Mouse (Mus musculus) retina, embryonic 14.5 days (tissue): ENCODE data around the gene Mtx1.
"Not testable (repeated sequence)": the region's sequence is repeated elsewhere in the genome, so short reads cannot be mapped to it uniquely, and the experiment has no call there.

Source experiments
- DNase-seq: peaks from one replicate; pipeline ENCODE4 v3.0.0-alpha.2; 2015; ENCODE audit warnings: low spot score

Mtx1 gene

GRCm38 (mm10) chr3:89183058-89183958 is 43.6 kb downstream of the Mtx1 start, which contains the start of gene Fam189b:
Gene Fam189b, plus strand, starts transcription at chr3:89183143.
- DNase-seq = peak; percentile 86

- no peak for DNase-seq
Observed at GRCm38 (mm10) chr3:89182531-89183057, 44.3 kb downstream of the Mtx1 start.

DNA sequence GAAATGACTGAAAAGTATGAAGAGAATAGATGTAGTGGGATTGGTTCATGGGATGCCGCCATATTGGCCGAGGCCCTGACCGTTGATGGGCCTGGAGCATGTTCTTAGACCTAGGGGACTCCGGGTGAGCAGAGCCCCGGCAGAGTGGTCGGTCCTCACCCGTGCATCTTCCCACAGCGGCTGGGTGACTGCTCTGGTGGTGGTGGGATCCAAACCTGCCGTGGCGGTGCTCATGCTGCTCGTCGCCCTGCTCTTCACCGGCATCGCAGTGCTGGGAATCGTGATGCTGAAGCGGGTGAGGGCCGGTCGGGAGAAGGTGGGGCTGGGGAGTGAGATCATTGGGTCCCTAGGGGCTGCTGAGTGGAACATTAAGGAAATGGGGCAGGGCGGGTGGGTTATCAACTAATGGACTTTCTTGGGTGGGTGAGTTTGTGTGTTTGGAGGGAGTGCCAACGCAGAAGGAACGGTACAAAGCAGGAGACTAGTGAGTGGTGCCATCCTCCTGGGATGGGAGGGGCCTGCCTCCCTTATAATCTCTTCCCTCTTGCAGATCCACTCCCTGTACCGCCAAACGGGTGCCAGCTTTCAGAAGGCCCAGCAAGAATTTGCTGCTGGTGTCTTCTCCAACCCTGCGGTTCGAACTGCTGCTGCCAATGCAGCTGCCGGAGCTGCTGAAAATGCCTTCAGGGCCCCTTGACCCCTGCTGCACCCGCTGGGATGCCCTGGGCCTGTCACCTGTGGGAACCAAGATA is 45.0 kb downstream of the Mtx1 start:
- DNase-seq = no peak

GRCm38 (mm10) chr3:89179056-89179455 is 47.8 kb downstream of the Mtx1 start:
- DNase-seq = no peak

- DNase-seq = no peak
Observed at GRCm38 (mm10) chr3:89178107-89178385, 48.8 kb downstream of the Mtx1 start.

DNA sequence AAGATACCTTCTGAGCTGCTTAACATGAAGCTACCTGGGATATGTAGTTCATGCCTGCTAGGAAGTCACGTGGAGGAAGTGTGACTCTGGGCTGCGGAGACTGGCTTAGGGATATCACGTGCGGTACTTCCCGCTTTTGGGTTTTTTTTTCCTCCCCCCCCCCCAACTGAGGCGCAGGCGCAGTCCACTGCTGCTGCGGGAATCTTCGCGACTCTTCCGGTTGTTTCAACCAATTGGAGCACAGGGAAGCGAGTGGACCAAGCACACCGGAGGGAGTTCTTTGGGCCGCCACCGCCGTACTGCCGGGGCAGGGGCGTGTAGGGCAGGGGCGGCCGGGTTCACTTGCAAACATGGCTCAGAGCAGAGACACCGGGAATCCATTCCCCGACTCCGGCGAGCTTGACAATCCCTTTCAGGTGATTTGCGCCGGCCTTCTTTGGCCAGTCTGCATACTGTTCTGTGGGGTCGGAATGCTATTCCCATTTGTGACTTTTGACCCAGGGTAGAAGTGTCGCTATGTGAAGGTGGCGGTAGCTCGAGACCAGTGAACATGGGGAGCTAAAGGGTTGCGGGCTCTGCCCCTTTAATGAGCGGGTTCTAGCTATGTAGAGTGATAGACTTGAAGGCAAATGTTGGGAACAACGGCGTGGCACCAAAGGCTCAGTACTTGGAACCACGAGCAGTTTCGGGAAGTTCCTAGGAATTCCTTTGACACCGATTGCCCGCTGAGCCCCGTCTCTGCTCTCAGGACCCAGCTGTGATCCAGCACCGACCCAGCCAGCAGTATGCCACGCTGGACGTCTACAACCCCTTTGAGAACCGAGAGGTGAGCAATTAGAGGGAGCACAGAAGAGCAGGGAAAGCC is 49.4 kb downstream of the Mtx1 start, which contains the start of gene Scamp3:
Gene Scamp3, plus strand, starts transcription at position 232 of the 865 bp plus-strand sequence.
- peak; percentile 95 for DNase-seq

GRCm38 (mm10) chr3:89176421-89176820 is 50.5 kb downstream of the Mtx1 start:
- no peak for DNase-seq

DNA sequence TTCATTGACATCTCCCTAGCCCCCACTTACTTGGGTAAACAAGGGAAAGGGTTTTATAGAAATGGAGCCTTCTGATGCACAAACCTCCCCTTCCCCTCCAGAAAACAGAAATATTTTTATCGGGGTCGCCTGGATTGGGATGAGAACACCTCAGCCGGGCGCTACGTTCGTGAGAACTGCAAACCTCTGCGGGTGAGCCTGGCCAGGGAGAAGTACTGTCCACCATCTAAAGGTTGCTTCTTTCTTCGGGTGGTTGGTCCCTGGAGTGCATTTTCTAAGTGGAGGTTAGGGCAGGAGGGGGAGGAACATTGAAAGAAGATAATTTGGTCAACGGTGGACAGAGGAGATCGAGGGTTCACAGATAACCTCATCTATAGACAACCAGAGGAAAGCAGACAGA is 51.3 kb downstream of the Mtx1 start:
- DNase-seq = no peak

DNA sequence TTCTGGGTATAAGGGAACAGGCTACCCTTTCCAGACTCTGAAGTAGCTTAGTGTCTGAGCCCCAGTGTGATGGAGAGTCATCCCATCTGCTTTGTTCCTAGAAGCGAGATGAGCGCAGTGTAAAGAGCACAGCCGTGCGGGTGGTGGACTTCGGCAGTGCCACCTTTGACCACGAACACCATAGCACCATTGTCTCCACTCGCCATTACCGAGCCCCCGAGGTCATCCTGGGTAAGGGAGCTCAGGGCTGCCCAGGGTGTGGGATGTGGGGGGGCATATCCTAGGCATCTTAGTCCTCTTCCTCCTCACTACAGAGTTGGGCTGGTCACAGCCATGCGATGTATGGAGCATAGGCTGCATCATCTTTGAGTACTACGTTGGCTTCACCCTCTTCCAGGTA is 52.0 kb downstream of the Mtx1 start:
- no peak for DNase-seq

DNA sequence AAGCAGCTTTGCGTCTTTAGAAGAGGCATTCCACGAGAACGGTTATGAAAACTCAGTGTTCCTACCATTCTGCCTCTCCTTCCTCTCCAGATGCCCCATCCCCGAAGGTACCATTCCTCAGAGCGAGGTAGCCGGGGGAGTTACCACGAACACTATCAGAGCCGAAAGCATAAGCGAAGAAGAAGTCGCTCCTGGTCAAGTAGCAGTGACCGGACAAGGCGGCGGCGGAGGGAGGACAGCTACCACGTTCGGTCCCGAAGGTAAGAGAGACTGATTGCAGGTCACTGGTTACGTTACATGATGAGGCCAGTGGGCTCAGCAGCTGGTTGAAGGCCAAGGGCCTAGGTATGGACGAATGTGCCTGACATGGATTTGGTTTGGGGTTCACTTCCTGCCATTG is 59.9 kb downstream of the Mtx1 start:
- no peak for DNase-seq

GRCm38 (mm10) chr3:89165268-89165870 is 61.5 kb downstream of the Mtx1 start:
- DNase-seq = no peak

DNA sequence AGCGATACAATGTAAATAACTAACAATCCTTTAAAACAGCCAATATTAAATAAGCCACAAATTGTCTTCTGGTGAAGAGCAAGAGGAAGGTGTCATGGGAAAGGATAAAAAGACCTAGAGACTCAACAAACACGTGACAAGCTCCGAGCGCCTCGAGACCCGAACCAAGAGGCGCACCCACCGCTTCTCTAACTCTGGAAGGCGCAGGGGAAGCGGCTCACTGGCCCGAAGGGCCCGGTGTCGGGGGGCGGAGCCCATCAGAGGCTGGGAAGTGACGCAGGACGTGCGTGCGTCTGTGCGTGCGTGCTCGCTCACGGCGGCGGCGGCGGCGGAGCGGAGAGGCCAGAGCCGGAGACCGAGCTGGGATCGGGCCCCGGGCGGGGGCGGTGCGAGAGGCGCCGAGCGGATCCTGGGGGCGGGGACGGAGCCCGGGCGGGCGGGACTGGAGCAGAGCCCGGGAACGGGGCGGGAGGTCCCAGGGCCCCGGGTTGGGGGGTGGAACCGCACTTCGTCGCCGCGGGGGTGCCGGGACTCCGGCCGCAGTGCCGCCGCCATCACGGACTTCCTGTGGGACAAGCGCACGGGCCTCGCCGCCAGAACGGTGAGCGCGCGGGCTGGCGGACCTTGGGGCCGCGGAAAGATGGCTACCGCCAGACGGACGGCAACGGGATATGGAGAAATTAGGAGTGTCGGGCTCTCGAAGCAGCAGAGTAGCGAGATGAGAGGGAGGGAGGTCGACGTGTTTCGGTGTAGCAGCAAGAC is 62.2 kb downstream of the Mtx1 start, which contains the start of gene Clk2:
Gene Clk2, plus strand, starts transcription at position 290 of the 762 bp plus-strand sequence.
- DNase-seq = peak; percentile 93

- DNase-seq = no peak
Observed at GRCm38 (mm10) chr3:89163643-89164245, 63.1 kb downstream of the Mtx1 start.

- DNase-seq = no peak
Observed at GRCm38 (mm10) chr3:89163123-89163522, 63.8 kb downstream of the Mtx1 start.

GRCm38 (mm10) chr3:89161786-89162185 is 65.1 kb downstream of the Mtx1 start:
- no peak for DNase-seq

- DNase-seq = not testable (repeated sequence)
Observed at GRCm38 (mm10) chr3:89161207-89161606, 65.7 kb downstream of the Mtx1 start.

GRCm38 (mm10) chr3:89159616-89160344 is 67.1 kb downstream of the Mtx1 start, which contains the start of gene Hcn3:
Gene Hcn3, minus strand, starts transcription at chr3:89160196.
- peak; percentile 88 for DNase-seq

DNA sequence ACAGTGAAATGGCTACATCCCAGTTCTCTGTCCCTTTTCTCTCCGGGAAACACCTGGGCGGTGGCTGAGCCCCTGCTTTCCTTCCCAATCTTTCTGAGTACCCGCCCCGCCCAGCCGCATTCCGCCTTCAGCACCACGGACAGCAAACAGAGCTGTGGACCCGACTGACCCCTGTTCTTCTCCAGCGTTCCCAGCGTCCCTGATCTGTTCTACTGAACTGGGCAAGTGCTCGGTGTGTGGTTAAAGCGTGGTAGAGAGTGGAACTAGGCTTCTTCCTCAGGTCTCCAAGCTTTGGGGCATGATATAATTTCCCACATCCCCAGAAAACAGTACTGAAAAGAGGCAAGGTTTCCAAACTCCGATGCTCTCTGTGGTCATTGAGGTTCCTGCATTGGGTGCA is 67.7 kb downstream of the Mtx1 start:
- DNase-seq = peak; percentile 70
